Mouse (Mus musculus): ENCODE measurements around the gene Abcd3. TPM values are rescaled to one million over a fixed set of nuclear protein-coding genes. Genes with fewer than 3 reads are reported as not detected.
A peak's percentile ranks its signal among the peaks of the same experiment; 100 is the strongest.

Gene Abcd3
- total RNA-seq, 2 experiments from 2014 or later: 48.6 to 49.7 TPM

DNA sequence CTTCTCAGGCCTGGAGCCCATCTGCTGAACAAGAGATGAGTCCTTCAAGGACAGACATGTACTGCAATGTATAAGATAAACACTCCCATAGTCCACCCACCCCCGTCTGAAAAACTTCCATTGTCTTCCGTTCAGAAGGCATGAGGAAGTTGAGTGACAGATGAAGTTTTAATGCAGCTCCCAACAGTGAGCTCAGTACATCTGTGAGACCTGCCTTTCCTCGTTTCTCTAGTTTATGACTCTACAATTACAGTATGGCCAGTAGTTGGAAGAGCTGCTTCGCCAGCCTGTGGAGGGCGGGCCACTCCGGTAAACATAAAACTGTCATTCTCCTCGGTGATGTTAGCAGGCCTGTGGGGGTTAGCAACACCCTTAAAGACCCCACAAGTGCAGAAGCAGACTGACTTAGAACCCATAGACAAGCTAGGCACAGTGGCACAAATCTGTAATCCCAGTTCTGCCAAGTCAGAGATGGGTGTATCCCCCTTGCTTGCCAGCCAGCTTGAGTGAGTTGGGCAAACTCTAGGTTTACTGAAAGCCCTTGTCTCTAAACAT is 27.3 kb upstream of the Abcd3 start:
- Histone ChIP-seq H3K27ac (no peak overlapping the region), H3K4me3 (no peak overlapping the region)
- no peak for TF ChIP-seq CTCF (IDR thresholded peaks at IDR 0.05)
- intact Hi-C loops (cut with DNase I): no loop called here
- DNase-seq (ENCODE audit: extremely low spot score in 1 of 2, low spot score in 2 of 2): no peak

- Histone ChIP-seq H3K4me3 (no peak overlapping the region), H3K27ac (no peak overlapping the region)
- TF ChIP-seq CTCF (IDR thresholded peaks at IDR 0.05): no peak
- intact Hi-C loops (cut with DNase I): no loop called here
- no peak for DNase-seq (ENCODE audit: extremely low spot score in 1 of 2, low spot score in 2 of 2)
Measured at GRCm38 (mm10) chr3:121841412-121842014, 26.4 kb upstream of the Abcd3 start.

DNA sequence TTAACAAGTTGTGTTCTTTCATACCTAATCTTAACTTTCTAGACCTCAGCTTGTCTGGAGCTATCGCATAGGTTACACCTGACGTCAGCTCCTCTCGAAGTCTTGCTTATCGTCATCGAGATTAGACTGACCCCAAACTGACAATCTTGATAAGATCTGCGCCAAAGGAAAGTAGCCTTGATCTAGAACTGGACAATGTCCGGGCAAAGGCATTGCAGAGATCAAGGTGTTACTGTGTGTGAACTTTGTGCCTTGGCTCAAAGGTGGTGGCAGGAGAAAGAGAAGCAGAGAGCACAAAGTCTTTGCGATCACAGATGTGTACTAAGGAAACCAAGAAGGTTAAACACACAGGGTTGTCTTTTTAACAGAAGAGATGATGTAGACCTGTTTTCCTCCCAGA is 25.2 kb upstream of the Abcd3 start:
- intact Hi-C loops (cut with DNase I): no loop called here
- no peak overlapping the region for H3K27ac ChIP-seq
- TF ChIP-seq CTCF (IDR thresholded peaks at IDR 0.05): no peak
- H3K4me3 ChIP-seq: no peak overlapping the region
- DNase-seq (ENCODE audit: extremely low spot score in 1 of 2, low spot score in 2 of 2): no peak

DNA sequence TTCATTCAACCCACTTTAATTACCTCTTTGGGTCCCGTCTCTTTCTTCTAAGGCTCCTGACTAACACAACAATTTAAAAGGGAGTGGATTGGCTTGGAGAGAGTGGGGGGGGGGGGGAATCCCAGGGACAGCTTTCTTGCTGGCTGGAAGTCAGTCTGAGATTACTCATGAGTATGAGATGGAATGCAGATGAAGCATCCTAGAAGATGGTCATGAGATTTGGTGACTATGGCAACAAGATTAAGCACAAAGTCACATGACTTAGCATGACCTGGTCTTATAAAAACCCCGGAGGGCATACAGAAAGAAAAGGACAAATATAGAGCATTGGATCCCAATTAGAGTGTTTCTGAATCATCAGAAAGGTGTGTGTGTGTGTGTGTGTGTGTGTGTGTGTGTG is 19.6 kb upstream of the Abcd3 start:
- DNase-seq (ENCODE audit: extremely low spot score in 1 of 2, low spot score in 2 of 2): no peak
- no peak for TF ChIP-seq CTCF (IDR thresholded peaks at IDR 0.05)
- Histone ChIP-seq H3K4me3 (no peak overlapping the region), H3K27ac (no peak overlapping the region)
- intact Hi-C loops (cut with DNase I): no loop called here

DNA sequence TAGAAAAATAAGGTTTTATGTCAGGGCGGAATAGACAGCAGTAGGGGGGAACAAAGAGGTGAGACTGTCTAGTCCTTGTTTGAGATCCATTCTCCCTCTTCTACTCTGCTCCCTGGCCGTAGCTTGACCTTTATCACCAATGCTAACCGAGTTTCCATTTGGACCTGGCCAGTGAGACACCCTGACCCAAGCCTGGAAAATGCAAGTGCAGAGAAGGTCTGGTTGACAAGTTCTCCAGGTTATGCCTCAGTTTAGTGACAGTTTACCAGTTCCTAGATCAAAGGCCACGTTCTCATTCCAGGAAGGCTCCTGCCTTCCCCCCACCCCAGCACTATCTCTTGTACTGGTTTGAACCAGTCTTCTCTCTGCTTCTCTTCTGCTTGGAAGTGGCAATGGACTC is 19.1 kb upstream of the Abcd3 start:
- DNase-seq (ENCODE audit: extremely low spot score in 1 of 2, low spot score in 2 of 2): no peak
- TF ChIP-seq CTCF (IDR thresholded peaks at IDR 0.05): no peak
- Histone ChIP-seq H3K4me3 (no peak overlapping the region), H3K27ac (no peak overlapping the region)
- intact Hi-C loops (cut with DNase I): no loop called here

- DNase-seq (ENCODE audit: extremely low spot score in 1 of 2, low spot score in 2 of 2): no peak
- no peak overlapping the region for H3K27ac ChIP-seq
- TF ChIP-seq CTCF (IDR thresholded peaks at IDR 0.05): no peak
- intact Hi-C loops (cut with DNase I): no loop called here
- no peak overlapping the region for H3K4me3 ChIP-seq
Measured at GRCm38 (mm10) chr3:121825092-121825491, 10.0 kb upstream of the Abcd3 start.

DNA sequence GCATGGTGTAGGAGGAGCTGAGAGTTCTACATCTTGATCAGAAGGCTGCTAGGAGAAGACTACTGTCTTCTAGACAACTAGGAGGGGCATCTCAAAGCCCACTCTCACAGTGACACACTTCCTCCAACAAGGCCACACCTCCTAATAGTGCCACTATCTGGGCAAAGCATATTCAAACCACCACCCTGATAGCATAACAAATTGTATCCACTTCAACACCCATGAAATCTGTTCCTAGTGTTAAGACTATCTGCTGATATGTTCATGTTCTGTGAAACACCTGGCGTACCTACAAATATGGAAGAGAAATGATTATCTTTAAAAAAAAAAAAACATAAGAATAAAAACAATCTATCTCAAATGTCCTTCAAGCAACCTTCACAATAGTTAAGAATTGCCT is 9.2 kb upstream of the Abcd3 start:
- TF ChIP-seq CTCF (IDR thresholded peaks at IDR 0.05): no peak
- DNase-seq (ENCODE audit: extremely low spot score in 1 of 2, low spot score in 2 of 2): no peak
- intact Hi-C loops (cut with DNase I): no loop called here
- no peak overlapping the region for H3K27ac ChIP-seq
- no peak overlapping the region for H3K4me3 ChIP-seq

DNA sequence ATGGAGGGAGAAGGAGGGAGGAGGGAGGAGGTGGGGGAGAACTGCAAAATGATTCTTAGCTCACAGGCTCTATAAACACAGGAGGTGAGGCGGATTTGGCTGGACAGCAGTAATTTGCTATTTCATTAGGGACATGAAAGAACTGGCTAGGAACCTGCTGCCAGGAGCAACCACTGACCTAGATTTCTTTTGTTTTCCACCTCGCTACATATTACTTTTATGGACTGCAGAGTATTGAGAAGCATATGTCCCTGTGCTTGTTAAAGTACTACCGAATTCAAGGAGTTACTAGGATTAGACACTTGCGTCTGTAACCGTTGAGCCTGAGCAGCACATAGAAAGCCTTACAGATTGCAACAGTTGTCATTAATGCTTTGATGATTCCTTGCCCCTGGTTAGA is 7.5 kb upstream of the Abcd3 start:
- DNase-seq (ENCODE audit: extremely low spot score in 1 of 2, low spot score in 2 of 2): no peak
- intact Hi-C loops (cut with DNase I): no loop called here
- TF ChIP-seq CTCF (IDR thresholded peaks at IDR 0.05): no peak
- Histone ChIP-seq H3K4me3 (no peak overlapping the region), H3K27ac (no peak overlapping the region)

DNA sequence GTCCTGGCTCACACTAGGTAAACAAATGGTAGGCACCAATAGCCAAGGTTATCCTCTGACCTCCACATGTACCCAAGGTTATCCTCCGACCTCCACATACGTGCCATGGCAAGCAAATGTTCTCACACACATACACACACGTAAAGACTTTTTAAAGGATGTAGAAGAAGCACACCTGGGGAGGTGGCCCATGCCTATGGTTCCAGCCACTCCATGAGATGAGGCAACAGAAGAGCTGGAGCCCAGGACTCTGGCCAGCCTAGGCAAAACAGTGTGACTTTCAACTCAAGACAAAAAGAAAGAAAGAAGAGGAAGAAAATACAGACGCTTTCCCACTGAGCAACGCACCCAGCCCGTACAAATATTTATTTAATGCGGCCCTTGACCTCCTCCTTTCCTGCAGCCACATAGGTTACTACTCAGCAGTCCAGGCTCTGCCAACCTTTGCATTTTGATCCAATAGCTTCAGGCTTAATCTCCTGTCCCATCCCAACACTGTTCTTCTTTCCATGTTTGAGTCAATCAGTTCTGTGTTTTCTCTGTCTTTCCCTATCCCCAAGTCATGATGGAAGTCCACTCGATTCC is 6.5 kb upstream of the Abcd3 start:
- DNase-seq (ENCODE audit: extremely low spot score in 1 of 2, low spot score in 2 of 2): no peak
- intact Hi-C loops (cut with DNase I): no loop called here
- Histone ChIP-seq H3K4me3 (no peak overlapping the region), H3K27ac (no peak overlapping the region)
- TF ChIP-seq CTCF (IDR thresholded peaks at IDR 0.05): no peak

DNA sequence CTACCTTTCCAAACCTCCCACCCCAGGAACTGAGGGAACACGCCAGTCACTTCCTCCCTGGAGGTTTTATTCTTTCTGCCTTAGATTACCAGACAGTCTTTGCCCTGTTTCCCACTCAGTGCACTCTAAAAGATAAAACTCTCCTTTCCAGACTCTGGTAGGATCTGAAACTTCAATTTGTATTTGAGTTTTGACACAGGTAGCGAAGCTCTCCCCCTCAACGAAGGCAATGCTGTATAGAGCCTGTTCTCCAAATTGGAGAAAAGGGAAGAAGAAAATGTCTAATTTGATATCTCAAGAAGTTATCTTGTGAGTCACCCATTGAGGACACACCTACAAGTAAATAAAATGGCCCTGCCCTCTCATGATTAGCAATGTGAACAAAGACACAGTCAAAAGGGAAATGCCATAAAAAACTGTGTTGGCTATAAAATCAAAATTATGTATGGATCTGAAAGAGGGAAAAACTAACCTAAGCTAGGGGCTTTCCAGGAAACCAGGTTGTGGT is 4.6 kb upstream of the Abcd3 start:
- intact Hi-C loops (cut with DNase I): no loop called here
- no peak for DNase-seq (ENCODE audit: extremely low spot score in 1 of 2, low spot score in 2 of 2)
- no peak for TF ChIP-seq CTCF (IDR thresholded peaks at IDR 0.05)
- H3K4me3 ChIP-seq: no peak overlapping the region
- no peak overlapping the region for H3K27ac ChIP-seq

GRCm38 (mm10) chr3:121818736-121819396 is 3.8 kb upstream of the Abcd3 start:
- no peak for DNase-seq (ENCODE audit: extremely low spot score in 1 of 2, low spot score in 2 of 2)
- Histone ChIP-seq H3K27ac (no peak overlapping the region), H3K4me3 (no peak overlapping the region)
- intact Hi-C loops (cut with DNase I): no loop called here
- no peak for TF ChIP-seq CTCF (IDR thresholded peaks at IDR 0.05)

DNA sequence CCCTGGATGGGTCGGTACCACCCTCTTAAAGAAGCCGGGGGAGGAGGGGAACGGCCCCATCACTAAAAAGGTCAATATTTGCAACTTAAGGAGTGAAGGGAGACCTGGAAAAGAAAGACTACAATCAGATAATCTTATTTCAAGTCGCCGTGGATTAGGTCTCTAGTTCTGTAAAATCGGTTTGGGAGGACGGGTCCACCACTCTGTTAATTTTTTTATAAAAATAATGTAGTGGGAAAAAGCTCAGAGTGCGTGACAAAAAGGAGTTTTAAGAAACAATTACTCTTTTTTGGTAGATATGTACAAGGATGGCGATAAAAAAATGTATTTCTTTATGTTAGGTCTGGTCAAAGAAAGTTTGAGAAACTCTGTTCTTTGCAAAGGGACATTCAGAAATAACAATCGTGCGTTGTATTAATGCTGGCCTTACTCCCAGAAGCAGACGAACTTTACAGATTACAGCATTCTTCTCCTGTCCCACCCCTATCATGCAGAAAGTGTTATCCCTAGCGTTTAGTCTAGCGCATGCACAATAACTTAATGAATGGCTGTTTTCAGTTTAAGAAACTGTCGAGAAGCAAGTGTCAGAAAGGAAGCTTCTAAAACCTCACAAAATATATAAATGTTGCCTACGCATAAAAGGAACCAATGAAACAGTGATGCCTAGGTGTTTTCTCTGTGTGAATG is 590 bp upstream of the Abcd3 start:
- Histone ChIP-seq H3K27ac (peak overlapping the region; percentile 93), H3K4me3 (peak overlapping the region; percentile 97)
- no peak; the same call in 1 of the 2 replicates for TF ChIP-seq CTCF (IDR thresholded peaks at IDR 0.05)
- no peak for DNase-seq (ENCODE audit: extremely low spot score in 1 of 2, low spot score in 2 of 2)
- intact Hi-C loops (cut with DNase I): no loop called here
